Mouse (Mus musculus) myocyte (in vitro differentiated cells): ENCODE measurements around the gene Prpsap2. TPM values are rescaled to one million over a fixed set of nuclear protein-coding genes. Genes with fewer than 3 reads are reported as not detected.
"Not testable (repeated sequence)": the region's sequence is repeated elsewhere in the genome, so short reads cannot be mapped to it uniquely, and the experiment has no call there.

Experiments
- H3K27me3 ChIP-seq: one replicate; pipeline ENCODE4 v1.6.1; 2011; ENCODE audit not compliant: control insufficient read depth, insufficient read depth, insufficient read length
- H3K36me3 ChIP-seq: one replicate; pipeline ENCODE4 v1.6.1; 2011; ENCODE audit not compliant: control insufficient read depth, insufficient read depth
- H3K4me2 ChIP-seq: one replicate; pipeline ENCODE4 v1.6.1; 2011; ENCODE audit warnings: low read depth, control low read depth
- H3K4me3 ChIP-seq: one replicate; pipeline ENCODE4 v1.5.1; 2011; ENCODE audit warnings: mild to moderate bottlenecking, control low read depth, moderate library complexity
- H3K79me2 ChIP-seq: one replicate; pipeline ENCODE4 v1.6.1; 2011; ENCODE audit not compliant: control insufficient read depth, insufficient read depth
- H3ac ChIP-seq: one replicate; pipeline ENCODE4 v1.6.1; 2011; ENCODE audit not compliant: control insufficient read depth, insufficient read length
- CEBPB ChIP-seq: IDR thresholded peaks from 2 replicates; pipeline ENCODE4 v1.6.1; 2011; ENCODE audit warnings: mild to moderate bottlenecking, moderate library complexity; ENCODE audit not compliant: poor library complexity, insufficient read depth, severe bottlenecking
- E2F4 ChIP-seq: IDR thresholded peaks from one replicate; pipeline ENCODE4 v1.6.1; 2011; ENCODE audit warnings: mild to moderate bottlenecking, control low read depth, moderate library complexity; ENCODE audit not compliant: insufficient read depth
- MAX ChIP-seq: IDR thresholded peaks from one replicate; pipeline ENCODE4 v1.6.1; 2011; ENCODE audit warnings: low read depth, mild to moderate bottlenecking, control low read depth
- MYOD1 ChIP-seq, 3 experiments: IDR thresholded peaks; one replicate each; pipeline ENCODE4 v1.6.1; 2011; ENCODE audit warnings: control low read depth in 2 of 3, low read depth in 2 of 3, mild to moderate bottlenecking in 2 of 3, moderate library complexity in 1 of 3; ENCODE audit not compliant: insufficient read length in 2 of 3, control insufficient read depth in 1 of 3
- MYOG ChIP-seq, 3 experiments: IDR thresholded peaks; one replicate each; pipeline ENCODE4 v1.6.1; 2011; ENCODE audit warnings: control low read depth in 2 of 3, low read depth in 2 of 3, mild to moderate bottlenecking in 2 of 3; ENCODE audit not compliant: insufficient read length in 2 of 3, control insufficient read depth in 1 of 3, insufficient read depth in 1 of 3
- POLR2A ChIP-seq: IDR thresholded peaks from one replicate; pipeline ENCODE4 v1.6.1; 2011; ENCODE audit warnings: low read depth, mild to moderate bottlenecking, control low read depth, moderate library complexity; ENCODE audit not compliant: insufficient read length
- POLR2AphosphoS2 ChIP-seq: IDR thresholded peaks from one replicate; pipeline ENCODE4 v1.6.1; 2011; ENCODE audit warnings: low read depth, control low read depth; ENCODE audit not compliant: insufficient read length
- REST ChIP-seq: IDR thresholded peaks from one replicate; pipeline ENCODE4 v1.6.1; 2011; ENCODE audit warnings: mild to moderate bottlenecking, control low read depth, moderate library complexity; ENCODE audit not compliant: insufficient read depth, insufficient read length
- SRF ChIP-seq: IDR thresholded peaks from one replicate; pipeline ENCODE4 v1.6.1; 2011; ENCODE audit warnings: low read depth; ENCODE audit not compliant: control insufficient read depth, insufficient read length
- TCF12 ChIP-seq: IDR thresholded peaks from one replicate; pipeline ENCODE4 v1.6.1; 2011; ENCODE audit warnings: mild to moderate bottlenecking, control low read depth; ENCODE audit not compliant: poor library complexity, insufficient read depth, severe bottlenecking
- TCF3 ChIP-seq: IDR thresholded peaks from one replicate; pipeline ENCODE4 v1.6.1; 2011; ENCODE audit warnings: low read depth, control low read depth; ENCODE audit not compliant: insufficient read length
- USF1 ChIP-seq: IDR thresholded peaks from one replicate; pipeline ENCODE4 v1.6.1; 2011; ENCODE audit warnings: low read depth, mild to moderate bottlenecking, control low read depth, moderate library complexity
- polyA plus RNA-seq: library from polyadenylated mRNA; unstranded; fragments of >200 nt; fragmentation: generic; extraction: Trizol; gene quantifications from one replicate; pipeline ENCODE4 v1.2.1, GENCODE M21; 2012; ENCODE audit warnings: missing spikeins

Prpsap2 gene
- polyA plus RNA-seq, 1 experiment, result 11.5 TPM

DNA sequence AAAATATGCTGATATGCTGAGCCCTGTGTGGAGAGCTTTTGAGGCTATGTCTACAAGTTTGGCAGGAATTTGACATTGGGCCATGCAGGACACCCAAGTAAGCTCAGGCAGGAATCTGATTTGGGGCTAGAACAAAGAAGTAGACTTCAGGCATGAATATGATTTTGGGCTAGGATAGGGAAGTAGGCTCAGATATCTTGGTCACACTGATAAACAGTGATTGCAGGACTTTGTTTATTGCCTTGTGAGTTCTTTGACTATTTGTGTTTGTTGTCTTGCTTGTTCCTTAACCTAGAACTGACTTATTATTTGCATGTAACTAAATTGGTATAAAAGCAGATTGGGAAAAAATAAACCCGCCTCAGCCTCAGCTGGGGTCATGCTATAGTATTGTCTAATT, 26.7 kb upstream of the Prpsap2 start:
- Histone ChIP-seq H3K4me3 (no peak overlapping the region), H3K36me3 (peaks cover 50% of the 10 kb centered on the region), H3K4me2 (no peak overlapping the region), H3ac (no peak overlapping the region), H3K27me3 (no peaks in the 10 kb centered on the region), H3K79me2 (no peaks in the 10 kb centered on the region)
- no peak for TF ChIP-seq POLR2A
- no peak for TF ChIP-seq SRF
- no peak for TF ChIP-seq MAX
- no peak for TF ChIP-seq MYOD1 (IDR thresholded peaks at IDR 0.05; ENCODE audit: control insufficient read depth in 1 of 3, insufficient read length in 2 of 3, low read depth in 2 of 3)
- TF ChIP-seq E2F4, result no peak
- no peak for TF ChIP-seq USF1
- no peak for TF ChIP-seq TCF3
- no peak for TF ChIP-seq POLR2AphosphoS2
- no peak for TF ChIP-seq REST
- no peak for TF ChIP-seq CEBPB
- TF ChIP-seq MYOG (IDR thresholded peaks at IDR 0.05; ENCODE audit: control insufficient read depth in 1 of 3, insufficient read depth in 1 of 3, insufficient read length in 2 of 3, low read depth in 2 of 3), result no peak
- no peak for TF ChIP-seq TCF12

DNA sequence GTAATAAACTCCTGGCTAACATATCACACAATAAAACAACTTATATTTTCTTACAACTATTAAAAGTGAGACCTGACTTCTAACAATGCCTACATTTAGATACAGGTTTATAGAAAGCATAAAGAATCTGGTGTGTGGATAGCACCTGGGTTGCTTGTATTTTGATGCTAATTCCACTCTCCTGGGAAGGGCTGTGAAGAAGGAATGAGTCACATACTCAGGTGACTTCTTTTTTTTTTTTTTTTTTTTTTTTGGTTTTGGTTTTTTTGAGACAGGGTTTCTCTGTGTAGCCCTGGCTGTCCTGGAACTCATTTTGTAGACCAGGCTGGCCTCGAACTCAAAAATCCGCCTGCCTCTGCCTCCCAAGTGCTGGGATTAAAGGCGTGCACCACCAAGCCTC, 20.6 kb upstream of the Prpsap2 start:
- not testable (repeated sequence) for H3ac ChIP-seq, H3K4me3 ChIP-seq, H3K4me2 ChIP-seq, H3K27me3 ChIP-seq, H3K79me2 ChIP-seq
- H3K36me3 ChIP-seq, result peaks cover 43% of the 10 kb centered on the region

DNA sequence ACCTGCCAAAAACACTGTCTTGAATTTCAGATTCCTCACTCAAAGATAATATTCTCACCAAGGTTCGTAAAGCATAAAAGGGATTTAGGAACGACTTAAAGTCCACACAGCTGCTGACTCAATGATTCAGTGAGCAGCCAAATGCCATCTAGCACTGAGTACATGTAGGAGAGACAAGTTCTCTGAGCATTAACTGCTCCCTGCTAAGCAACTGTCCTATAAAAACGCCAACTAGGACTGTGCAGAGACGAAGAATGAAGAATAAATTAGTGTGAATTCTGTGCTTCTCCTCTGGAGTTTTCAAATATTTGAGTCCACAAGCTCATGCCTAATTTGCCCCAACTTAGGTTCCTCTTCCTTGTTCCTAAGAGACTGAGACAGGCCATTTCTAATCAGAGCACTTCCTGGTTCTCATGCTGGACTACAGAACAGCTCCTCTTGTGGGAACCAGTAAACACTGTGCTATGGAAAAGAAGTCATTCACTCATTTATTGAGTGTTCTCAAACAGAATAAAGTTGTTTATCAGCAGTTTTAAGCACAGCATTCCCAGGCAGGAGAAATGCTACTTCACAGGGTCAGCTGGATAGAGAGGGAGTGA, 12.8 kb upstream of the Prpsap2 start:
- no peak overlapping the region for H3K4me2 ChIP-seq
- H3K79me2 ChIP-seq, result no peaks in the 10 kb centered on the region
- H3K27me3 ChIP-seq, result no peaks in the 10 kb centered on the region
- no peak overlapping the region for H3ac ChIP-seq
- no peak for TF ChIP-seq CEBPB
- TF ChIP-seq REST, result no peak
- TF ChIP-seq TCF3, result no peak
- TF ChIP-seq USF1, result no peak
- no peak for TF ChIP-seq MAX
- no peak for TF ChIP-seq MYOG (IDR thresholded peaks at IDR 0.05; ENCODE audit: control insufficient read depth in 1 of 3, insufficient read depth in 1 of 3, insufficient read length in 2 of 3, low read depth in 2 of 3)
- no peak for TF ChIP-seq E2F4
- TF ChIP-seq POLR2AphosphoS2, result no peak
- TF ChIP-seq SRF, result no peak
- TF ChIP-seq MYOD1 (IDR thresholded peaks at IDR 0.05; ENCODE audit: control insufficient read depth in 1 of 3, insufficient read length in 2 of 3, low read depth in 2 of 3), result no peak
- TF ChIP-seq POLR2A, result no peak
- TF ChIP-seq TCF12, result no peak
- H3K36me3 ChIP-seq, result peaks cover 23% of the 10 kb centered on the region
- H3K4me3 ChIP-seq, result no peak overlapping the region

DNA sequence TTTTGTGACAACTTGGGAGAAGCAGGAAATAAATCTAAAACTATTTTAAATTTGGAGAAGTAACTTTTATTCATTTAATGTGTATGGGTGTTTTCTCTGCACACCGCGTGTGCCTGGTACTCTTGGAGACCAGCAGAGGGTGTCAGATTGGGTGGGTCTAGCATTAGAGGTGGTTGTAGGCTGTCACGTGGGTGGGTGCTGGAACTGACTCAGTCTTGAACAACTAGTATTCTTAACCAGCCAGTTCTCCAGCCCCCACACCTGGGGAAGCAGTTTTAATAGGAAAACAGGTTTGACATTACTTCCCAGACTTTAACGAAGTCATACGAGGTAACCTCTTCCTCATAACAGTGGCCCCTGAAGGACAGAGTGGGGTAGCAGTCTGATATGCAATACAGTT, 1.4 kb downstream of the Prpsap2 start:
- H3ac ChIP-seq, result no peak overlapping the region
- peaks cover 10% of the 10 kb centered on the region for H3K36me3 ChIP-seq
- TF ChIP-seq REST (no peak), USF1 (peak; percentile 67)
- peak overlapping the region; percentile 92 for H3K4me2 ChIP-seq
- peaks cover 17% of the 10 kb centered on the region for H3K79me2 ChIP-seq
- peak overlapping the region; percentile 38 for H3K4me3 ChIP-seq
- no peaks in the 10 kb centered on the region for H3K27me3 ChIP-seq

DNA sequence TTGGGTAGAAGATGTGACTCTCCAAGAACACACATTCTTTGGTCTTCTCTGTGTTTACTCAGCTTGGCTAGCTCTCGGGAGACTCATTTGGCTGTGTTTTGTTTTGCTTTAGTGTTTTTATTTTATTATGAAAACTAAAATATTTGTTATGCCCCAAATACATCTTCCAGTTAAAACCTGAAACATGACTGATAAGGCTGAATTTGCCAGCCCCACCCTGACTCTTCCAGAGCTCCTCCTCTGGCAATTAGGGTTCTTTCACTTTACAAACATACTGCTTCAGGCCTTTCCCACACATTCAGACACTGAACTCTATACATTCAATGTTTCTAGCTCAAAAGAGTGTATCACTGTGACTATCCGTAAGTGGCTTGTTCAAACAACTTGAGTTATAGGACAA, 4.7 kb downstream of the Prpsap2 start:
- TF ChIP-seq MYOG (IDR thresholded peaks at IDR 0.05; ENCODE audit: control insufficient read depth in 1 of 3, insufficient read depth in 1 of 3, insufficient read length in 2 of 3, low read depth in 2 of 3) (no peak), POLR2AphosphoS2 (no peak), MAX (no peak), MYOD1 (IDR thresholded peaks at IDR 0.05; ENCODE audit: control insufficient read depth in 1 of 3, insufficient read length in 2 of 3, low read depth in 2 of 3) (no peak), TCF3 (no peak), TCF12 (no peak), E2F4 (no peak)
- Histone ChIP-seq H3K27me3 (no peaks in the 10 kb centered on the region), H3ac (no peak overlapping the region), H3K4me3 (no peak overlapping the region), H3K79me2 (peaks cover 17% of the 10 kb centered on the region), H3K4me2 (no peak overlapping the region), H3K36me3 (peaks cover 38% of the 10 kb centered on the region)
